Mouse (Mus musculus) cerebellum, adult 11-12 months (tissue): ENCODE data around the gene Sacm1l.

ENCODE experiments used
- DNase-seq: peaks from one replicate; pipeline ENCODE4 v3.0.0; 2022

Gene Sacm1l

GRCm38 (mm10) chr9:123529392-123530157, at the start of gene Sacm1l:
TSS of gene Sacm1l (plus strand) at chr9:123529759.
- DNase-seq = peak; percentile 99

- DNase-seq = no peak
These were observed 49.7 kb upstream of the Sacm1l start for GRCm38 (mm10) chr9:123479876-123480252.

GRCm38 (mm10) chr9:123480253-123480921, 49.2 kb upstream of the Sacm1l start:
- DNase-seq = peak; percentile 20

GRCm38 (mm10) chr9:123481136-123481535, 48.4 kb upstream of the Sacm1l start:
- no peak for DNase-seq

GRCm38 (mm10) chr9:123483598-123483997, 46.0 kb upstream of the Sacm1l start:
- no peak for DNase-seq

- no peak for DNase-seq
These were observed 44.7 kb upstream of the Sacm1l start for GRCm38 (mm10) chr9:123484830-123485229.

- DNase-seq = no peak
These were observed 44.0 kb upstream of the Sacm1l start for GRCm38 (mm10) chr9:123485561-123485960.

GRCm38 (mm10) chr9:123486635-123487034, 42.9 kb upstream of the Sacm1l start:
- no peak for DNase-seq

GRCm38 (mm10) chr9:123489073-123489472, 40.5 kb upstream of the Sacm1l start:
- no peak for DNase-seq

GRCm38 (mm10) chr9:123489727-123490343, 39.7 kb upstream of the Sacm1l start:
- no peak for DNase-seq

- DNase-seq = no peak
These were observed 38.6 kb upstream of the Sacm1l start for GRCm38 (mm10) chr9:123490930-123491329.

GRCm38 (mm10) chr9:123491917-123492585, 37.5 kb upstream of the Sacm1l start:
- DNase-seq = peak; percentile 14

- no peak for DNase-seq
These were observed 32.9 kb upstream of the Sacm1l start for GRCm38 (mm10) chr9:123496665-123497064.

GRCm38 (mm10) chr9:123497906-123498305, 31.7 kb upstream of the Sacm1l start:
- DNase-seq = no peak

- DNase-seq = no peak
These were observed 29.1 kb upstream of the Sacm1l start for GRCm38 (mm10) chr9:123500480-123500879.

- no peak for DNase-seq
These were observed 26.3 kb upstream of the Sacm1l start for GRCm38 (mm10) chr9:123503171-123503834.

- DNase-seq = peak; percentile 56
These were observed 25.2 kb upstream of the Sacm1l start for GRCm38 (mm10) chr9:123504325-123504724.

- no peak for DNase-seq
These were observed 24.0 kb upstream of the Sacm1l start for GRCm38 (mm10) chr9:123505598-123505997.

GRCm38 (mm10) chr9:123506270-123507146, 23.1 kb upstream of the Sacm1l start:
- no peak for DNase-seq

GRCm38 (mm10) chr9:123507380-123507779, 22.2 kb upstream of the Sacm1l start:
- DNase-seq = no peak

GRCm38 (mm10) chr9:123508986-123509385, 20.6 kb upstream of the Sacm1l start:
- no peak for DNase-seq
